Mouse (Mus musculus): ENCODE data around the gene Utp20.
"Not testable (repeated sequence)": the region's sequence is repeated elsewhere in the genome, so short reads cannot be mapped to it uniquely, and the experiment has no call there.

DNA sequence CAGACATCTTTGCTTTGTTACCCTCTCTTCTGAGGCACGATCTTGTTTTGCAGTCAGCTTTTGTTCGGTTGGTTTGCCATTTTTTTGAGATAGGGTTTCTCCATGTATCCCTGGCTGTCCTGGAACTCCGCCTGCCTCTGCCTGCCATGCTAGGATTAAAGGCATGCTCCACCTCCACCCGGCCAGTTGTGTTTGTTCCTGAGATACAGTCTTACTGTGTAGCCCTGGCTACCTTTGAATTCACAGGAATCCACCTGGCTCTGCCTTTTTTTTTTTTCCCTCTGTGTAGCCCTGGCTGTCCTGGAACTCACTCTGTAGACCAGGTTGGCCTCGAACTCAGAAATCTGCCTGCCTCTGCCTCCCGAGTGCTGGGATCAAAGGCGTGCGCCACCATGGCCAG is 87.5 kb downstream of the Utp20 start:
- TF ChIP-seq CTCF, EP300 (IDR thresholded peaks at IDR 0.05): not testable (repeated sequence)

Data from lung, postnatal 0 days (tissue).